26 mouse cellular contexts compared by ENCODE assay signal in genomic region chr5:134359101-134359500, GRCm38 (mm10).
"Had no signal": no experiment of that assay in that cellular context is flagged by ENCODE, and none has a peak within 500 bp of the region (broad histone marks: within the 10 kb centered on the region; RNA-seq: fewer than 3 reads in every experiment).

No protein-coding gene starts in this region.

- H3K4me2 ChIP-seq: heart, embryonic 12.5 days; hindbrain, embryonic 12.5 days; hindbrain, embryonic 14.5 days; intestine, embryonic 15.5 days; limb, embryonic 12.5 days; liver, embryonic 11.5 days; liver, embryonic 13.5 days had no signal

- DNase-seq: gastrocnemius, adult 2 months; gastrocnemius, postnatal 10 days; gastrocnemius, postnatal 25 days; heart, postnatal 14 days; heart, postnatal 36 days; kidney, adult 18-20 months; kidney, adult 8-10 months; kidney, postnatal 10 days; kidney, postnatal 25 days; kidney, postnatal 4 days; liver; liver, embryonic 13.5 days had no signal

- H3K4me3 ChIP-seq: gastrocnemius, adult 2 months; heart, embryonic 10.5 days; heart, embryonic 12.5 days; hindbrain, embryonic 10.5 days; hindbrain, embryonic 12.5 days; intestine, embryonic 15.5 days; layer of hippocampus, adult 2 months; left cerebral cortex, adult 2 months; limb, embryonic 10.5 days; limb, embryonic 12.5 days; liver, embryonic 13.5 days had no signal

- H3K27ac ChIP-seq: gastrocnemius, adult 2 months; heart, embryonic 10.5 days; hindbrain, embryonic 10.5 days; hindbrain, embryonic 12.5 days; hindbrain, embryonic 14.5 days; intestine, embryonic 15.5 days; layer of hippocampus, adult 2 months; left cerebral cortex, adult 2 months; limb, embryonic 10.5 days; limb, embryonic 12.5 days; liver, embryonic 13.5 days had no signal

- H3K9ac ChIP-seq: heart, embryonic 12.5 days; hindbrain, embryonic 12.5 days; hindbrain, embryonic 14.5 days; intestine, embryonic 15.5 days; limb, embryonic 12.5 days; liver, embryonic 13.5 days had no signal

- H3K9me3 ChIP-seq: heart, embryonic 10.5 days; heart, embryonic 12.5 days; hindbrain, embryonic 10.5 days; hindbrain, embryonic 12.5 days; intestine, embryonic 15.5 days; limb, embryonic 10.5 days; limb, embryonic 12.5 days; liver, embryonic 13.5 days had no signal

- H3K27me3 ChIP-seq: heart, embryonic 12.5 days; hindbrain, embryonic 12.5 days; intestine, embryonic 15.5 days; limb, embryonic 12.5 days; liver, embryonic 13.5 days had no signal

- H3K4me1 ChIP-seq: heart, embryonic 10.5 days; heart, embryonic 12.5 days; hindbrain, embryonic 10.5 days; hindbrain, embryonic 12.5 days; intestine, embryonic 15.5 days; limb, embryonic 10.5 days; limb, embryonic 12.5 days; liver, embryonic 13.5 days had no signal

- ATAC-seq: hindbrain, embryonic 16.5 days; inflammation-experienced regulatory T-cells, adult 6 months; intestine, embryonic 15.5 days; intestine, postnatal 0 days had no signal
